Mouse (Mus musculus) testis, adult 2 months (tissue): ENCODE data around the gene Sema5a.

Source experiments
- CTCF ChIP-seq: fragments of 200-500 bp; IDR thresholded peaks from 2 replicates; pipeline ENCODE4 v1.5.1; 2012; ENCODE audit warnings: low read depth, mild to moderate bottlenecking, inconsistent platforms, low read length, moderate library complexity; ENCODE audit not compliant: control insufficient read depth, insufficient read depth, insufficient replicate concordance
- POLR2A ChIP-seq: fragments of 200-500 bp; IDR thresholded peaks from 2 replicates; pipeline ENCODE4 v1.6.1; 2012; ENCODE audit warnings: low read depth, mild to moderate bottlenecking, inconsistent platforms, low read length, moderate library complexity; ENCODE audit not compliant: control insufficient read depth

DNA sequence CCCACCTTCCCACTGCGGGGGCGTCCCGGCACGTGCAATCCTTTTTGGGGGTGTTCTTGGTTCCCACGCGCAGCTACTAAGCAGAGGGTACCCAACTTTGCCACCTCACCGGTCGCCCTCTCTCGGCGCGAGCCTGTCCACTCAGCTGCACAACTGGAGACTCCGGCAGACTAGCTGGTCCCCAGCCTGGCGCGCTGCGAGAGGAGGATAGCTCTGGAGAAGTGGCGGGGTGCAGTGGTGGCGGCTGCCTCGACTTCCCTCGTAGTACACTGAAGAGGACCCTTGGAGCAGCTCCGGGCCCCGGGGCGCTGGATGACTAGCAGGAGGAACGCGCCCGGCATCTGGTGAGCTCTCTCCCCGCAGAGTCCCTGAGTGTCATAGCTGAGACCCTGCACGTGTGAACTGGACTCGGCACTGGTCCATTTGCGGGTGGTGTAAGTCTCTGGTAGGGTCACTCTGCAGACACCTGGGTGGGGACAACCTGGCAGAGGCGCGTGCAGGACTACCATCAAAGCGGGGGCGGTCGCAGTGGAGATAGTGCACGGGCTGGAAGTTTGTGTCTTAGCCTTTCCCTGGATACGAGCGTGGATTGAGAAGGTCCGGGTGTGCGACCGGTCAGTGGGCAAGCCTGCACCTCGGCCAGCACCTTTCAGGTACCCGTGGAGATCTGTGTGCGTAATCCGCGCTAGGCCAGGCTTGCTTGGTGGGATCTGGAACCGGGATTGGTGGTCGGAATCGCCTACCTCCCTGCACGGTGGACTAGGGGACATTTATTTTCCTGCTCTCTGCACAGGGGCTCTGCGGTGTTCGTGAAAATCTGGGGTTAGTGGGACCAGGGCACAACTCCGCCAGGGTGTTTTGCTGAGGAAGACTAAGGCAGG lies 586 bp downstream of the Sema5a start:
- TF ChIP-seq CTCF (no peak), POLR2A (no peak)
